Mouse (Mus musculus) adrenal gland, adult (tissue): Measurements from ENCODE around the gene Cd81.

ENCODE experiments used
- DNase-seq, 2 experiments: peaks; one replicate each; pipeline ENCODE4 v3.0.0; 2022 to 2023; ENCODE audit warnings: low spot score in 1 of 2; ENCODE audit not compliant: inconsistent age in 2 of 2

Cd81 gene

DNA sequence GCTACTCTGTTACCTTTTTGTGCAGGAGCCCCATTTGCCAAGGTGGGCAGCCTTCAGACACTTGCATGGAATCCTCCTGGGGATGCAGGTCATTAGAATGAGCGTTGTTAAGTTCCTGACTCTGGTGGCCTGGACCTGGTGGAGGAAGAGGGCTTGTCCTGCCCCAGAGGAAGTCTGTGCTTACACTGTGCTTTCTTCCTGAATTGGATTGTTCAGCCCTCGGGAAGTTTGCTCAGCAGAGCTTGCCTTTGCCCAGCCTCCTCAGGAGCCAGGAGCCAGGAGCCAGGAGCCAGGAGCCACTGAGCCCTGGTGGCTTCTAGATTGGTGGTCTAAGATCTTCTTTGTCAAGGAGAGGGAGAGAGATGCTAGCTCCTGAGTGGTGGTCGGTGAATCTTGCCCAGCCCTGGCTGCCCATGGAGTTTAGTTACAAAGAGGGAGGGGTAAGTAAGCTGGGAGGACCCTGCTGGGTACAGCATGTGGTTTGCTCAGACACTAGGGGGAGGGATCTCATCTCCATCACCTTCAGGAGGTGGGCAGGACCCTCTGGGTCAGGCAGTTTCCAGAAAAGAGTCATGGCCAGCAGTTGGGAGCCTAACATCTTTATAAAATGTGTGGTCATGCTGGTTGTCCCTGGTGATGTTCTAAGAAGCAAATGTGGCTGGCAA is 56.6 kb downstream of the Cd81 start:
- no peak for DNase-seq

- DNase-seq, result no peak
These were observed 57.2 kb downstream of the Cd81 start for GRCm38 (mm10) chr7:143109696-143110095.

DNA sequence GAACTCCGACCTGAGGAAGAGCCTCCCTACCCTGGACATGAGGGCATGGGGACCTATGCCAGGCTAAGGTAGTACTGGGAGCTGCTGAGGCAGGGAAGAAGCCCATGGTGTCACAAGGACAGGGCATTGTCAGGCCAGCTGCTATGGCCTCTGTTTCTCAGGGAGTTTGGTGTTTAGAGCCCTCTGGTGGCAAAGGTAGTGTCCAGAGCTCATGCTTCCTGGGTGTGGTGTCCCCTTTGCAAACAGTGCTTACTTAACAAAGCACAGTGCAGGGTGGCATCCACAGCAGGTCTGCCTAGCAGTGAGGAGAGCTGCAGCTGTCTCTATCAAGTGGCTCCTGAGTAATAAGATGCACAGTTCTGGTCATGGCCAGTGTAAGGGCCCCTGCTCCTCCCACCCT is 58.3 kb downstream of the Cd81 start:
- DNase-seq, result no peak

GRCm38 (mm10) chr7:143111719-143112118 is 59.2 kb downstream of the Cd81 start:
- no peak for DNase-seq

DNA sequence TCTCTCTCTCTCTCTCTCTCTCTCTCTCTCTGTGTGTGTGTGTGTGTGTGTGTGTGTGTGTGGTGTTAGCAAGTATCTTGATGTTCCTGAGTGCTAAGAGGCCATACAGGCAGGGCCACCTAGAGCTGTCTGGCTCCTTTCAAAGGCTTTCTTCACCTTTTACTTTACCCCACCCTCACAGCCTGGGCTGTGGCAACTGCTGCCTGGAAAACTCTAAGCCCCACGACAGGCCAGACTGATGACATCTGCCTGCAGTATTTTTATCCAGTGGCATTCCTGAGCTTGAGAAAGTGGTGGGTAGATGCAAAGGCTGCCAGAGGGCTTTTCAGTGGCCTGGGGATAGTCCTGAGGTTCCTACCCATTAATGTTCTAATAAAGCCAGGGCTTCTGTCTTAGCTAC is 59.9 kb downstream of the Cd81 start:
- DNase-seq, result no peak

DNA sequence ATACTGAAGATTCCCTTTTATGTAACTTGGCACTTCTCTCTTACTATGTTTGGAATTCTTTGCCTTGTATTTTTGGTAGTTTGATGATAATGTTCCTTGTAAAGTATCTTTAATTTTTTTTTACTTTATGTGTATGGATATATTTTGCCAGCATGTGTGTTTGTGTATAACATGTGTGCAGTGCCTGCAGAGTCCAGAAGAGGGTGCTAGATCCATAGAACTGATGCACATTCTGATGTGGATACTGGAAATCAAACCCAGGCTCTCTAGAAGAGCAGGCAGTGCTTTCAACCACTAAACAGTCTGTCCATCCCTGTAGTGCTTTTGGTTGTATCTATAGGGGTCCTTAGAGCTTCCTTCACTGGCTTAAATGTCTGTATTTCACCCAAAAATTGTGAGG is 62.2 kb downstream of the Cd81 start:
- DNase-seq, result no peak

DNA sequence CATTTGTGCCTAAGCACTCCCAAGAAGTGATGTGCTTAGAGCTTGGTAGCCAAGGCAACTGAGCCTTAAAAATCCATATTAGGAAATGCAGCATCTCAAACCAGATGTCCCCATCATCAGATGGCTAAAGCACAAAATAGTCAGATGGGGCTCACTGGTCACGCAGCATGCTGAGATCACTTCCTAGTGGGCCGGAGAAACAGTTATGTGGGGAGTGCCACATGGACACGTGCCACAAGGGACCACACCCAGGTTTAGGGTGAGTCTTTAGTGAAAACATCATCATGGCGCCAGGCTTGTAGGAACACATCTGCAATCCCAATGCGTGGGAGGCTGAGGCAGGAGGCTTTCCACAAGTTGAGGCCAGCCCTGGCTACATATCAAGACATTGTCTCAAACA is 64.0 kb downstream of the Cd81 start:
- DNase-seq, result no peak
